Mouse (Mus musculus): ENCODE data around the gene Ccm2.

- no peak for TF ChIP-seq GATA1 (IDR thresholded peaks at IDR 0.05; ENCODE audit: borderline replicate concordance, low read length)
- TF ChIP-seq FLI1 (IDR thresholded peaks at IDR 0.05; ENCODE audit: low read length), result no peak
These were observed 19.8 kb downstream of the Ccm2 start for GRCm38 (mm10) chr11:6566496-6566895.
